Mouse (Mus musculus): Measurements from ENCODE around the gene Sptlc2.
"Not testable (repeated sequence)": the region's sequence is repeated elsewhere in the genome, so short reads cannot be mapped to it uniquely, and the experiment has no call there.

Gene Sptlc2

GRCm38 (mm10) chr12:87289100-87289499 is 99.1 kb downstream of the Sptlc2 start:
- Histone ChIP-seq H3K36me3 (ENCODE audit: control insufficient read depth, insufficient read depth, low read length, poor library complexity, severe bottlenecking) (no peaks in the 10 kb centered on the region), H3K27me3 (ENCODE audit: control insufficient read depth, insufficient read depth, low read length, poor library complexity, severe bottlenecking) (no peaks in the 10 kb centered on the region)
- DNase-seq (ENCODE audit: low read depth, low spot score) = no peak

GRCm38 (mm10) chr12:87284726-87285125 is 103.4 kb downstream of the Sptlc2 start:
- no peak for DNase-seq (ENCODE audit: low read depth, low spot score)
- Histone ChIP-seq H3K36me3 (ENCODE audit: control insufficient read depth, insufficient read depth, low read length, poor library complexity, severe bottlenecking) (no peaks in the 10 kb centered on the region), H3K27me3 (ENCODE audit: control insufficient read depth, insufficient read depth, low read length, poor library complexity, severe bottlenecking) (no peaks in the 10 kb centered on the region)

GRCm38 (mm10) chr12:87284268-87284667 is 103.9 kb downstream of the Sptlc2 start:
- H3K36me3 ChIP-seq (ENCODE audit: control insufficient read depth, insufficient read depth, low read length, poor library complexity, severe bottlenecking) = no peaks in the 10 kb centered on the region
- H3K27me3 ChIP-seq (ENCODE audit: control insufficient read depth, insufficient read depth, low read length, poor library complexity, severe bottlenecking) = no peaks in the 10 kb centered on the region

GRCm38 (mm10) chr12:87283706-87284105 is 104.4 kb downstream of the Sptlc2 start:
- Histone ChIP-seq H3K27me3 (ENCODE audit: control insufficient read depth, insufficient read depth, low read length, poor library complexity, severe bottlenecking) (no peaks in the 10 kb centered on the region), H3K36me3 (ENCODE audit: control insufficient read depth, insufficient read depth, low read length, poor library complexity, severe bottlenecking) (no peaks in the 10 kb centered on the region)
- no peak for DNase-seq (ENCODE audit: low read depth, low spot score)

More at GRCm38 (mm10) chr12:87284268-87284667, 103.9 kb downstream of the Sptlc2 start:
- no peak for DNase-seq (ENCODE audit: low read depth, low spot score)

- H3K36me3 ChIP-seq (ENCODE audit: control insufficient read depth, insufficient read depth, low read length, poor library complexity, severe bottlenecking) = no peaks in the 10 kb centered on the region
- H3K27me3 ChIP-seq (ENCODE audit: control insufficient read depth, insufficient read depth, low read length, poor library complexity, severe bottlenecking) = no peaks in the 10 kb centered on the region
- no peak for DNase-seq (ENCODE audit: low read depth, low spot score)
These were observed 105.4 kb downstream of the Sptlc2 start for GRCm38 (mm10) chr12:87282743-87283142.

- H3K36me3 ChIP-seq (ENCODE audit: control insufficient read depth, insufficient read depth, low read length, poor library complexity, severe bottlenecking) = no peaks in the 10 kb centered on the region
- no peak for DNase-seq (ENCODE audit: low read depth, low spot score)
- H3K27me3 ChIP-seq (ENCODE audit: control insufficient read depth, insufficient read depth, low read length, poor library complexity, severe bottlenecking) = no peaks in the 10 kb centered on the region
These were observed 106.4 kb downstream of the Sptlc2 start for GRCm38 (mm10) chr12:87281766-87282165.

GRCm38 (mm10) chr12:87279879-87280278 is 108.3 kb downstream of the Sptlc2 start:
- DNase-seq (ENCODE audit: low read depth, low spot score) = no peak
- H3K27me3 ChIP-seq (ENCODE audit: control insufficient read depth, insufficient read depth, low read length, poor library complexity, severe bottlenecking) = no peaks in the 10 kb centered on the region
- H3K36me3 ChIP-seq (ENCODE audit: control insufficient read depth, insufficient read depth, low read length, poor library complexity, severe bottlenecking) = peaks cover 2% of the 10 kb centered on the region; the same call in 1 of the 2 replicates

GRCm38 (mm10) chr12:87279350-87279749 is 108.8 kb downstream of the Sptlc2 start:
- Histone ChIP-seq H3K27me3 (ENCODE audit: control insufficient read depth, insufficient read depth, low read length, poor library complexity, severe bottlenecking) (no peaks in the 10 kb centered on the region), H3K36me3 (ENCODE audit: control insufficient read depth, insufficient read depth, low read length, poor library complexity, severe bottlenecking) (peaks cover 5% of the 10 kb centered on the region; the same call in 1 of the 2 replicates)
- DNase-seq (ENCODE audit: low read depth, low spot score) = no peak

GRCm38 (mm10) chr12:87278118-87278730 is 109.9 kb downstream of the Sptlc2 start:
- no peaks in the 10 kb centered on the region for H3K27me3 ChIP-seq (ENCODE audit: control insufficient read depth, insufficient read depth, low read length, poor library complexity, severe bottlenecking)
- no peak for DNase-seq (ENCODE audit: low read depth, low spot score)

GRCm38 (mm10) chr12:87277251-87277650 is 110.9 kb downstream of the Sptlc2 start:
- DNase-seq (ENCODE audit: low read depth, low spot score); H3K27me3 ChIP-seq (ENCODE audit: control insufficient read depth, insufficient read depth, low read length, poor library complexity, severe bottlenecking): not testable (repeated sequence)
- peaks cover 15% of the 10 kb centered on the region for H3K36me3 ChIP-seq (ENCODE audit: control insufficient read depth, insufficient read depth, low read length, poor library complexity, severe bottlenecking)

More at GRCm38 (mm10) chr12:87278118-87278730, 109.9 kb downstream of the Sptlc2 start:
- peaks cover 12% of the 10 kb centered on the region; the same call in 1 of the 2 replicates for H3K36me3 ChIP-seq (ENCODE audit: control insufficient read depth, insufficient read depth, low read length, poor library complexity, severe bottlenecking)

- no peak for DNase-seq (ENCODE audit: low read depth, low spot score)
- no peaks in the 10 kb centered on the region for H3K27me3 ChIP-seq (ENCODE audit: control insufficient read depth, insufficient read depth, low read length, poor library complexity, severe bottlenecking)
These were observed 113.0 kb downstream of the Sptlc2 start for GRCm38 (mm10) chr12:87274853-87275831.

GRCm38 (mm10) chr12:87267682-87268081 is 120.5 kb downstream of the Sptlc2 start:
- Histone ChIP-seq H3K27me3 (ENCODE audit: control insufficient read depth, insufficient read depth, low read length, poor library complexity, severe bottlenecking) (no peaks in the 10 kb centered on the region), H3K36me3 (ENCODE audit: control insufficient read depth, insufficient read depth, low read length, poor library complexity, severe bottlenecking) (peaks cover 13% of the 10 kb centered on the region)
- DNase-seq (ENCODE audit: low read depth, low spot score) = peak; percentile 54

More at GRCm38 (mm10) chr12:87274853-87275831, 113.0 kb downstream of the Sptlc2 start:
- peaks cover 24% of the 10 kb centered on the region for H3K36me3 ChIP-seq (ENCODE audit: control insufficient read depth, insufficient read depth, low read length, poor library complexity, severe bottlenecking)

- peaks cover 14% of the 10 kb centered on the region for H3K36me3 ChIP-seq (ENCODE audit: control insufficient read depth, insufficient read depth, low read length, poor library complexity, severe bottlenecking)
- DNase-seq (ENCODE audit: low read depth, low spot score) = no peak
- no peaks in the 10 kb centered on the region for H3K27me3 ChIP-seq (ENCODE audit: control insufficient read depth, insufficient read depth, low read length, poor library complexity, severe bottlenecking)
These were observed 121.1 kb downstream of the Sptlc2 start for GRCm38 (mm10) chr12:87266827-87267603.

GRCm38 (mm10) chr12:87266108-87266826 is 121.9 kb downstream of the Sptlc2 start, which contains the start of the genes Vipas39 and Ahsa1:
Gene Vipas39, minus strand, starts transcription at chr12:87266256.
Gene Ahsa1, plus strand, starts transcription at chr12:87266479.
- peak; percentile 96 for DNase-seq (ENCODE audit: low read depth, low spot score)
- peaks cover 16% of the 10 kb centered on the region for H3K36me3 ChIP-seq (ENCODE audit: control insufficient read depth, insufficient read depth, low read length, poor library complexity, severe bottlenecking)

More at GRCm38 (mm10) chr12:87266108-87266826, 121.9 kb downstream of the Sptlc2 start, which contains the start of the genes Vipas39 and Ahsa1:
- no peaks in the 10 kb centered on the region for H3K27me3 ChIP-seq (ENCODE audit: control insufficient read depth, insufficient read depth, low read length, poor library complexity, severe bottlenecking)
